11 mouse cellular contexts compared by ENCODE assay signal in genomic region chr4:104458726-104459125, GRCm38 (mm10).
DNase-seq lines count a peak whose midpoint lies in the region; ATAC-seq lines count a peak whose summit lies in the region.
"Had no signal": no experiment of that assay in that cellular context is flagged by ENCODE, and none has a peak within 500 bp of the region (broad histone marks: within the 10 kb centered on the region; RNA-seq: fewer than 3 reads in every experiment).

No protein-coding gene starts in this region.

- no peaks in the 10 kb centered on the region for H3K9me3 ChIP-seq in forebrain, embryonic 16.5 days (ENCODE audit: control insufficient read depth, low read length)
- no peaks in the 10 kb centered on the region for H3K9me3 ChIP-seq in forebrain, embryonic 11.5 days (ENCODE audit: control insufficient read depth, low read length)

- no peak overlapping the region for H3K4me3 ChIP-seq in forebrain, embryonic 16.5 days (replicated peaks; ENCODE audit: low read length)
- H3K4me3 ChIP-seq in forebrain, embryonic 11.5 days (ENCODE audit: low read depth, low read length) = no peak overlapping the region

- DNase-seq in forebrain, embryonic 11.5 days (ENCODE audit: low spot score) = no peak
- peak; percentile 67 to 69 for DNase-seq in right cerebral cortex, adult 2 months (ENCODE audit: low spot score in 2 of 2)
- DNase-seq in right cerebral cortex, postnatal 14 days = no peak
- DNase-seq in left cerebral cortex, adult 11 months (ENCODE audit: low spot score) = peak; percentile 37
- DNase-seq in ovary, postnatal 14 days (ENCODE audit: low spot score) = no peak
- no peak for DNase-seq in urinary bladder, adult 2 months (ENCODE audit: low spot score)
- DNase-seq: kidney, postnatal 36 days; thymus, adult 18-20 months had no signal

- no peaks in the 10 kb centered on the region for H3K36me3 ChIP-seq in forebrain, embryonic 16.5 days (ENCODE audit: control insufficient read depth, insufficient read depth)
- H3K36me3 ChIP-seq in forebrain, embryonic 11.5 days (ENCODE audit: control insufficient read depth, insufficient read depth, low read length) = no peaks in the 10 kb centered on the region

- H3K9ac ChIP-seq in forebrain, embryonic 16.5 days (replicated peaks; ENCODE audit: low read depth, low read length) = no peak overlapping the region
- H3K9ac ChIP-seq in forebrain, embryonic 11.5 days (ENCODE audit: low read length) = no peak overlapping the region
- H3K9ac ChIP-seq: liver, embryonic 14.5 days had no signal

- peak overlapping the region; percentile 25; the same call in 1 of the 2 replicates for H3K27ac ChIP-seq in forebrain, embryonic 16.5 days (ENCODE audit: low read length)
- no peak overlapping the region for H3K27ac ChIP-seq in forebrain, embryonic 11.5 days (ENCODE audit: low read depth, low read length)
- H3K27ac ChIP-seq: liver, embryonic 14.5 days had no signal

- peaks cover 20% of the 10 kb centered on the region for H3K4me1 ChIP-seq in forebrain, embryonic 16.5 days (replicated peaks; ENCODE audit: control insufficient read depth, insufficient read depth, low read length)
- H3K4me1 ChIP-seq in forebrain, embryonic 11.5 days (replicated peaks; ENCODE audit: control insufficient read depth, insufficient read depth, low read length) = 0 out of 2 replicates have a peak, but pooled peaks cover under 1% of the 10 kb centered on the region

- H3K4me2 ChIP-seq in forebrain, embryonic 16.5 days (ENCODE audit: low read length) = no peak overlapping the region
- no peak overlapping the region for H3K4me2 ChIP-seq in forebrain, embryonic 11.5 days (ENCODE audit: low read depth, low read length, severe bottlenecking)

- 38% methylated on average over 5 of the region's 5 CpGs for WGBS in forebrain, embryonic 16.5 days
- WGBS in forebrain, embryonic 11.5 days = 80% methylated on average over 5 of the region's 5 CpGs

- H3K27me3 ChIP-seq in forebrain, embryonic 16.5 days (replicated peaks; ENCODE audit: control insufficient read depth, insufficient read depth, low read length) = no peaks in the 10 kb centered on the region
- no peaks in the 10 kb centered on the region for H3K27me3 ChIP-seq in forebrain, embryonic 11.5 days (ENCODE audit: control insufficient read depth, insufficient read depth, low read length)

- ATAC-seq in forebrain, embryonic 16.5 days = no peak
- ATAC-seq in forebrain, embryonic 11.5 days (replicated peaks; ENCODE audit: low FRiP score) = no peak
- ATAC-seq in erythroid progenitor cell, adult 5-6 weeks (replicated peaks; ENCODE audit: low FRiP score, poor library complexity, severe bottlenecking) = no peak

Comparison
In these comparisons a context has a peak if more than half of its experiments do, and no peak if none do; other contexts are left out.
1. DNase-seq: peak in right cerebral cortex, adult 2 months (2 of 2) and left cerebral cortex, adult 11 months (single experiment); none in forebrain, embryonic 11.5 days (single experiment), right cerebral cortex, postnatal 14 days (single experiment), ovary, postnatal 14 days (single experiment) and urinary bladder, adult 2 months (single experiment).